Mouse (Mus musculus) bone marrow, adult 2 months (tissue): ENCODE measurements at regions not wholly inside any gene's neighbourhood (a gene's known extent, or its start where the extent isn't known, plus 50 kb on each side); places are given as distances from the start of the nearest gene placed in this dataset.

Source experiments
- CTCF ChIP-seq: fragments of 200-500 bp; IDR thresholded peaks from 2 replicates; pipeline ENCODE4 v1.5.1; 2011; ENCODE audit warnings: low read length, control low read depth; ENCODE audit not compliant: control insufficient read depth, insufficient read depth
- POLR2A ChIP-seq: fragments of 200-500 bp; IDR thresholded peaks from 2 replicates; pipeline ENCODE4 v1.6.1; 2011; ENCODE audit warnings: low read depth, mild to moderate bottlenecking, control low read depth, low read length, borderline replicate concordance; ENCODE audit not compliant: control insufficient read depth

DNA sequence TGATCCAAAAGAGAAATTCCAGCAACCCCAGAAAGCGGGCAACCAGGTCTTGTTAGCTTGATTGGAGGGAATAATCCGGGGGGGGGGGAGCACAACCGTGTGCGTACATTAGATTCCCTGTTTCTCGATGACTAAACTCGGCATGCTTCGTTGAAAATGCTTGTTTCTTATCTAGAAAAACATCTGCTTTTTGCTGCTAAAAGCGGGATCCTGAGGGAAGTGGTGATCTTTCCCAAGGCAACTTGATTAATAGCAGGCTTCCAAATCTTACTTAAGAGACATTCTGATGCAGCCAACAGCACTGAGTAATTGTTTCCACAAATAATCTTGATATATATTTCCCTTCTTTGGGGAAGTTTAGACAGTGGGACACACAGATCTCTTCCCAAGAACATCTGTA is 338.0 kb upstream of the Pkdcc start:
- TF ChIP-seq POLR2A (no peak), CTCF (no peak)
